Mouse (Mus musculus): Measurements from ENCODE around the gene Stag1. TPM values are rescaled to one million over a fixed set of nuclear protein-coding genes. Genes with fewer than 3 reads are reported as not detected.

Gene Stag1
- polyA plus RNA-seq, 1 experiment from 2014 or later, result 57.1 TPM

DNA sequence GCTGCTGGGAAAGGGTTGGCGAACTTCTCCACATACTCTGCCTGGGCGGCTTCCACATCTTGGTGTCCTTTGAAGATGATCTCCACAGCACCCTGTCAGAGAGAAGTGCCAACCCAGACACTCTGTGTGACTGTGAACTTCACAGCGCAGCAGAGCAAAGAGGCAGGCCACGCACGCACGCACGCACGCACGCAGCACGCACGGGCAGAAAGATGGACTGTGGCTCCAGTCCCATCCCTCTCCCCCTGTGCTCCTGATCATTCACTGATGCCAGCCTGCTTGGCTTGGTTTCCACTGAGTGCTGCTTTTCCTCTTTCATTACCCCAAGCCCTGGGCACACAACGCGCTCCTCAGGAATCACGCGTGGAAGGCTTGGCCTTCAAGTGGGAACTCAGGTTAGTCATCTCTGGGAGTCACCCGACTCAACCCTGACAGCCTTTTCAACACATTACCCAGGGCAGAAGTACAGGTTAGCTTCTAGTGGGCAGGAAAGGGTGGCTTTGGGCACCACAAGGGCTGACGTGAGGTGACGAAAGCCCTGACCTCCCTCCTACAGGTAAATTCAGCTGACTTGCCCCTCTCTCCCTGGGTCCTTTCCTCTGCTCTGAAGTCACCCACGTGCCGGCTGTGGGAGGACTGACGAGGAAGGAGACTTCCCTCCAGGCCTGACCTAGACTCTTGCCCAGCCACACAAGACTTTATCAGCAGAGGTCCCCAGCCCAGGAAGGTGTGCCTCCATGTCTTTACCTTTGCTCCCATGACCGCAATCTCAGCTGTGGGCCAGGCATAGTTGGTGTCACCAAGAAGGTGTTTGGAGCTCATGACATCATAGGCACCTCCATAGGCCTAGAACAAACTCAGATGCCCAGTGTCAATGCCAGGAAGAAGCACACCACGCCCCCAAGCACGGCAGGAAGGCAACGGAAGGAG is 387.0 kb downstream of the Stag1 start:
- no peak overlapping the region for H3K4me2 ChIP-seq

DNA sequence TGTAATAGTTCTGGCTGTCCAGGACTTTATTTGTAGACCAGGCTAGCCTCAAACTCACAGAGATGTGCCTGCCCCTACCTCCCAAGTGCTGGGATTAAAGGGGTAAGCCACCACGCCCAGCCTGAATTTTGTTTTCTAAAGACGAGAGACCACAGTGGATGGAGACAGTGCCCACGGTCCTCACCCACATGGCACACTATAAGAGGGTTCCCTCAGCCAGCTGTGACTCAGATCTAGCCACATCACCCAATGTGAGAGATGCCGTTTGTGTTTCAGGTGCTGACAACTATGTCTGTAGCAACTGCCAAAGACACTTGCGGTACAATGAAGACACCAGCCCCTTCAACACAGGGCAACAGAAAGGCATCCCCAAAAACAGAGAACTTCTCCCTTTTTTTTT is 389.4 kb downstream of the Stag1 start:
- no peak overlapping the region for H3K4me3 ChIP-seq (ENCODE audit: low read depth, low read length)
- no peak overlapping the region for H3K9ac ChIP-seq (ENCODE audit: low read length)
- ATAC-seq (ENCODE audit: low FRiP score) (no peak), DNase-seq (ENCODE audit: low spot score, missing footprints) (no peak)
- H3K27me3 ChIP-seq (ENCODE audit: control insufficient read depth, insufficient read depth, low read length), result no peaks in the 10 kb centered on the region
- peaks cover 6% of the 10 kb centered on the region for H3K36me3 ChIP-seq (ENCODE audit: control insufficient read depth, insufficient read depth, low read length)
- no peak overlapping the region for H3K4me2 ChIP-seq
- WGBS, result 90% methylated on average over 5 of the region's 5 CpGs
- H3K9me3 ChIP-seq (ENCODE audit: control insufficient read depth, low read length), result no peaks in the 10 kb centered on the region; the same call in 1 of the 2 replicates
- H3K27ac ChIP-seq (ENCODE audit: low read depth, low read length), result no peak overlapping the region
- H3K4me1 ChIP-seq (ENCODE audit: control insufficient read depth, insufficient read depth, low read length), result no peaks in the 10 kb centered on the region

More for the DNA sequence above, 387.0 kb downstream of the Stag1 start:
- ATAC-seq (ENCODE audit: low FRiP score) (no peak), DNase-seq (ENCODE audit: low spot score, missing footprints) (peak; percentile 23)
- 94% methylated on average over 25 of the region's 25 CpGs for WGBS
- Histone ChIP-seq H3K9me3 (ENCODE audit: control insufficient read depth, low read length) (no peaks in the 10 kb centered on the region; the same call in 1 of the 2 replicates), H3K4me1 (ENCODE audit: control insufficient read depth, insufficient read depth, low read length) (no peaks in the 10 kb centered on the region), H3K36me3 (ENCODE audit: control insufficient read depth, insufficient read depth, low read length) (peaks cover 6% of the 10 kb centered on the region), H3K9ac (ENCODE audit: low read length) (no peak overlapping the region), H3K27ac (ENCODE audit: low read depth, low read length) (no peak overlapping the region), H3K27me3 (ENCODE audit: control insufficient read depth, insufficient read depth, low read length) (no peaks in the 10 kb centered on the region), H3K4me3 (ENCODE audit: low read depth, low read length) (no peak overlapping the region)

DNA sequence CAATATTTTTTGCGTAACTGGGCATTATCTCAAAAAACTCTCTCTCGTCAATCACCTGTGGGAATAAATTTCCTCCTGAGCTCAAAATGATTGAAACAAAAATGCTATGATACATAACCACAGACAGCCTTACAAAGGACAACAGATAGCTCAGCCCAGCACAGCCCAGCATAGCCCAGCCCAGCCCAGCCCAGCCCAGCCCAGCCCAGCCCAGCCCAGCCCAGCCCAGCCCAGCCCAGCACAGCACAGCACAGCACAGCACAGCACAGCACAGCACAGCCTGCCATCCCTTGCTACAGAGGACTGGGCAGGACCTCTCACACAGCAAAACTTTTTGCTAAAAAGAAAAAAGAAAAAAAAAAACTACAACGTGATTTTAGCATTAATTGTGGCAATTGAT is 390.3 kb downstream of the Stag1 start:
- Histone ChIP-seq H3K27ac (ENCODE audit: low read depth, low read length) (no peak overlapping the region), H3K36me3 (ENCODE audit: control insufficient read depth, insufficient read depth, low read length) (peaks cover 6% of the 10 kb centered on the region), H3K4me3 (ENCODE audit: low read depth, low read length) (no peak overlapping the region), H3K27me3 (ENCODE audit: control insufficient read depth, insufficient read depth, low read length) (no peaks in the 10 kb centered on the region), H3K4me1 (ENCODE audit: control insufficient read depth, insufficient read depth, low read length) (no peaks in the 10 kb centered on the region), H3K9ac (ENCODE audit: low read length) (no peak overlapping the region), H3K9me3 (ENCODE audit: control insufficient read depth, low read length) (no peaks in the 10 kb centered on the region; the same call in 1 of the 2 replicates), H3K4me2 (no peak overlapping the region)
- ATAC-seq (ENCODE audit: low FRiP score) (no peak), DNase-seq (ENCODE audit: low spot score, missing footprints) (no peak)
- 93% methylated on average over 3 of the region's 3 CpGs for WGBS

DNA sequence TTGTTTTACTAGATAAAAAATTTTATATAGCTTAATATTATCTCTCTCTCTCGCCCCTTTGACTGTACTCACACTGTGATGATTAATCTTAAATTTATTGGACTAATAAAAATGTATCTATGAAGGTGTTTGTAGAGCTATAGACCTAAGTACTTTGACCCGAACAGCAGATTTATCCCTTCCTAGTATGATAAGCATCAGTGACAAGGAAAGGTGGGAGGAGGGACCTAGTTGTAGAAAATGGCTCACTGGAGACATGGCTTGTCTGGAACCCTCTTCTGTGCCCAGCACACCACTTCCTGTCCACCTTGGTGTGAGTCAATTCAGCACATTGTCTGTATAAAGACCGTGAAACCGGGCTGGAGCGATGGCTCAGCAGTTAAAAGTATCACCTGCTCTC is 393.0 kb downstream of the Stag1 start:
- peaks cover 5% of the 10 kb centered on the region for H3K36me3 ChIP-seq (ENCODE audit: control insufficient read depth, insufficient read depth, low read length)

DNA sequence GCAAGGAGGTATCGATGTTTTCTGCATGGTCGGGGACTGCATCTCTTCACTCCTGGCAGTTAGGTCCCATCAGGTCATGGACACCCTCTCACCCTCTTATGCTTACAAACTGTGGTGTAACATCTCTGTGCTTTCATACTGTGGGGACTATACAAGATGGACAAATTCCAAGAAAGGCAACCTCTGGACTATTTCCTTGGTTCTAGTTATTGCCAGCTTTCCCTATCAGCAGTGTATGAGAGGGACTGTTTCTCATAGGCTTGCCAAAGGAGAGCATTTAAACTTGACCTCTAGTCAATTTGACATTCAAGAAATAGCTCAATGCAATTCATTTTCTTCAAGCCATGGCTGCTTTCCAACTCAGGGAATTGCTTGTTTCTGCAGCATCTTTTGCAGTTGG is 393.7 kb downstream of the Stag1 start:
- Histone ChIP-seq H3K27me3 (ENCODE audit: control insufficient read depth, insufficient read depth, low read length) (no peaks in the 10 kb centered on the region), H3K4me3 (ENCODE audit: low read depth, low read length) (no peak overlapping the region), H3K4me1 (ENCODE audit: control insufficient read depth, insufficient read depth, low read length) (no peaks in the 10 kb centered on the region), H3K36me3 (ENCODE audit: control insufficient read depth, insufficient read depth, low read length) (peaks cover 5% of the 10 kb centered on the region), H3K9me3 (ENCODE audit: control insufficient read depth, low read length) (no peaks in the 10 kb centered on the region; the same call in 1 of the 2 replicates), H3K4me2 (no peak overlapping the region), H3K27ac (ENCODE audit: low read depth, low read length) (no peak overlapping the region), H3K9ac (ENCODE audit: low read length) (no peak overlapping the region)
- ATAC-seq (ENCODE audit: low FRiP score) (no peak), DNase-seq (ENCODE audit: low spot score, missing footprints) (no peak)
- whole genome bisulfite sequencing, result 92% methylated on average over 2 of the region's 2 CpGs

More for the DNA sequence above, 393.0 kb downstream of the Stag1 start:
- H3K9ac ChIP-seq (ENCODE audit: low read length), result no peak overlapping the region
- no peak overlapping the region for H3K4me2 ChIP-seq
- DNase-seq (ENCODE audit: low spot score, missing footprints) (no peak), ATAC-seq (ENCODE audit: low FRiP score) (no peak)
- no peak overlapping the region for H3K27ac ChIP-seq (ENCODE audit: low read depth, low read length)
- H3K9me3 ChIP-seq (ENCODE audit: control insufficient read depth, low read length), result no peaks in the 10 kb centered on the region; the same call in 1 of the 2 replicates
- H3K27me3 ChIP-seq (ENCODE audit: control insufficient read depth, insufficient read depth, low read length), result no peaks in the 10 kb centered on the region
- no peak overlapping the region for H3K4me3 ChIP-seq (ENCODE audit: low read depth, low read length)
- WGBS, result 92% methylated on average over 5 of the region's 5 CpGs
- H3K4me1 ChIP-seq (ENCODE audit: control insufficient read depth, insufficient read depth, low read length), result no peaks in the 10 kb centered on the region

DNA sequence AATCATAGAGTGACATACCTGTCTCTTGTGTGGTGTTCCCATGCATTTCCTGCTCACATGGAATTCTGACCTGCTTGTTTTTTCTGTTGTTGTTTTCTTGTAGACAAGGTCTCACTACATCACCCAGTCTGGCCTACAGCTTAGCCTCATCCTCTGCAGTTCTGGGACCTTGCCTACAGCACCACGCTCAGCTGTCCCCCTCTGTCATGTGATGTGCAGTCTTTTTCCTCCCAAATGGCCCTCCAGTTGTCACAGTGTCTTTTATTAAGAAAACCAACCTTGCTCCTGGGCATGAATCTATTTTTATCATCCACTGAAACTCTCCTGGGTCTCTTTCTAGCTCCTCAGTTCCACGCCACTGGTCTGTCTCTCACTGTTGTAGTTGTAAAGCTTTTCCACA is 394.6 kb downstream of the Stag1 start:
- Histone ChIP-seq H3K4me2 (no peak overlapping the region), H3K27ac (ENCODE audit: low read depth, low read length) (no peak overlapping the region), H3K9me3 (ENCODE audit: control insufficient read depth, low read length) (no peaks in the 10 kb centered on the region; the same call in 1 of the 2 replicates), H3K4me1 (ENCODE audit: control insufficient read depth, insufficient read depth, low read length) (no peaks in the 10 kb centered on the region), H3K36me3 (ENCODE audit: control insufficient read depth, insufficient read depth, low read length) (peaks cover 5% of the 10 kb centered on the region), H3K27me3 (ENCODE audit: control insufficient read depth, insufficient read depth, low read length) (no peaks in the 10 kb centered on the region), H3K4me3 (ENCODE audit: low read depth, low read length) (no peak overlapping the region), H3K9ac (ENCODE audit: low read length) (no peak overlapping the region)
- ATAC-seq (ENCODE audit: low FRiP score) (no peak), DNase-seq (ENCODE audit: low spot score, missing footprints) (no peak)
- 96% methylated on average over 2 of the region's 2 CpGs for WGBS

DNA sequence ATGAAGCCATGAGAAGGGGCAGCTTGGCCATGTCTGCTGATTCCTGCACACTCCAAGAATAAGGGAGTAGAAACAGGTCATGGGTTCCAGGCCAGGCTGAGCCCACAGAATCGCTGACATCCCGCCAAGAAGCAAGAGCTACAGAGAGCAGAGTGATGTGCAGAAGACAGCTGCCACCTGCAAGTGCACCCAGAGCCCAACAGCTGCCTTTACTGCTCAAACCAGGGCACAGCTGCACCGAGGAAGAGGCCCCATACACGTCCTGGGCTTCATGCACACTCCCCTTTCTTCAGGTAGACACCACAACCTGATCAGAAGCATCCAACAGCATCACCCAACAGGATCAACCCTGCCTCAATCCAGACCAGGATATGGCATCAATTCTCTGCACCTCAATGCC is 396.3 kb downstream of the Stag1 start:
- H3K9me3 ChIP-seq (ENCODE audit: control insufficient read depth, low read length), result no peaks in the 10 kb centered on the region; the same call in 1 of the 2 replicates
- WGBS, result 86% methylated on average over 4 of the region's 4 CpGs
- H3K4me3 ChIP-seq (ENCODE audit: low read depth, low read length), result no peak overlapping the region
- H3K9ac ChIP-seq (ENCODE audit: low read length), result no peak overlapping the region
- no peak overlapping the region for H3K4me2 ChIP-seq
- no peak for DNase-seq (ENCODE audit: low spot score, missing footprints)
- H3K36me3 ChIP-seq (ENCODE audit: control insufficient read depth, insufficient read depth, low read length), result peaks cover 5% of the 10 kb centered on the region
- no peak overlapping the region for H3K27ac ChIP-seq (ENCODE audit: low read depth, low read length)
- no peaks in the 10 kb centered on the region for H3K27me3 ChIP-seq (ENCODE audit: control insufficient read depth, insufficient read depth, low read length)
- H3K4me1 ChIP-seq (ENCODE audit: control insufficient read depth, insufficient read depth, low read length), result no peaks in the 10 kb centered on the region
- no peak for ATAC-seq (ENCODE audit: low FRiP score)

DNA sequence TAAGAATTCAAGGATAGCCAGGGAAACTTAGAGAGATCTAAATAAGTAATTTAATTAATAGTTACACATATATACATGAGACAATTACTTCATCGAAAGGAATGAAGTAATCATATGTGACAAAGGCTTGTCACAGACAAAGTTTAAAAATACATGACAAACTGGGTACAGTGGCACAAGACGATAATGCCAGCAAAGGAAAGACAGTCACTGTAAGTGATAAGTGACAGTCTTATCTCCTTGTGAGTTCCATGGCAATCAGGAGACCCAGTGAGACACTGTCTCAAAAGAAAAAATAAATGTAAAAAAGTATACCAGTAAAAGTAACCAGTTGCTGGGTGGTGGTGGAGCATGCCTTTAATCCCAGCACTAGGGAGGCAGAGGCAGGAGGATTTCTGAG is 399.5 kb downstream of the Stag1 start:
- DNase-seq (ENCODE audit: low spot score, missing footprints) (no peak), ATAC-seq (ENCODE audit: low FRiP score) (no peak)
- Histone ChIP-seq H3K4me1 (ENCODE audit: control insufficient read depth, insufficient read depth, low read length) (no peaks in the 10 kb centered on the region), H3K27me3 (ENCODE audit: control insufficient read depth, insufficient read depth, low read length) (no peaks in the 10 kb centered on the region), H3K9ac (ENCODE audit: low read length) (no peak overlapping the region), H3K4me3 (ENCODE audit: low read depth, low read length) (no peak overlapping the region), H3K9me3 (ENCODE audit: control insufficient read depth, low read length) (no peaks in the 10 kb centered on the region), H3K27ac (ENCODE audit: low read depth, low read length) (no peak overlapping the region), H3K36me3 (ENCODE audit: control insufficient read depth, insufficient read depth, low read length) (peaks cover 2% of the 10 kb centered on the region; the same call in 1 of the 2 replicates), H3K4me2 (no peak overlapping the region)
- 94% methylated on average over 2 of the region's 2 CpGs for WGBS

DNA sequence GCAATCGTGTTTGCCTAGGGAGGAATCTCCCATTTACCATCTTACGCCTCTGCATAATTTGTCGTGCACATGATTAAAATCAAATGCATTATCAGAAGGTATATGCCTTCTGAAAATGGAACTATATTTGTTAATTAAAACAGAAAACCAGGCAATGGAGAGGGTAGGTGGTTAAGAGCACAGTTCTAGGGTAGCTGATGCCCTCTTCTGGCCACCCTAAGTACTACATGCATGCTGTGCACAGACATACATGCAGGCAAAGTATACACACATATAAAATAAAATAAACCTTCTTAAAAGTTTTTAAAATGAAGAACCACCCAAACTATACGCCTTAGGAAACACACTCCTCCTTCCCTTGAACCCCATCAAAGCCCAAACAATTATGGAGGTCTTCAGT is 404.5 kb downstream of the Stag1 start:
- Histone ChIP-seq H3K27me3 (ENCODE audit: control insufficient read depth, insufficient read depth, low read length) (no peaks in the 10 kb centered on the region), H3K9me3 (ENCODE audit: control insufficient read depth, low read length) (no peaks in the 10 kb centered on the region), H3K27ac (ENCODE audit: low read depth, low read length) (no peak overlapping the region), H3K4me2 (no peak overlapping the region), H3K4me1 (ENCODE audit: control insufficient read depth, insufficient read depth, low read length) (no peaks in the 10 kb centered on the region), H3K4me3 (ENCODE audit: low read depth, low read length) (no peak overlapping the region), H3K36me3 (ENCODE audit: control insufficient read depth, insufficient read depth, low read length) (no peaks in the 10 kb centered on the region), H3K9ac (ENCODE audit: low read length) (no peak overlapping the region)
- DNase-seq (ENCODE audit: low spot score, missing footprints) (no peak), ATAC-seq (ENCODE audit: low FRiP score) (no peak)
- 91% methylated on average over 4 of the region's 4 CpGs for WGBS
